Mouse (Mus musculus) hindbrain, embryonic 13.5 days (tissue): ENCODE results near the gene Tnfsf10. TPM values are rescaled to one million over a fixed set of nuclear protein-coding genes. Genes with fewer than 3 reads are reported as not detected.
"Not testable (repeated sequence)": the region's sequence is repeated elsewhere in the genome, so short reads cannot be mapped to it uniquely, and the experiment has no call there.

Experiments
- ATAC-seq: fragments of 200-750 bp; cut with Nextera tagmentation; 2 replicates; pipeline ENCODE4 v1.8.0; 2017; ENCODE audit warnings: moderate TSS enrichment; ENCODE audit not compliant: low FRiP score
- H3K27ac ChIP-seq: fragments of 300-500 bp; sonication (generic); 2 replicates; pipeline ENCODE4 v1.5.1; 2015; ENCODE audit warnings: inconsistent platforms, mild to moderate bottlenecking, moderate library complexity
- H3K27me3 ChIP-seq: fragments of 300-500 bp; sonication (generic); 2 replicates; pipeline ENCODE4 v1.6.1; 2015; ENCODE audit warnings: mild to moderate bottlenecking, inconsistent platforms
- H3K36me3 ChIP-seq: fragments of 300-500 bp; sonication (generic); 2 replicates; pipeline ENCODE4 v1.6.1; 2015; ENCODE audit warnings: mild to moderate bottlenecking, inconsistent platforms
- H3K4me1 ChIP-seq: fragments of 300-500 bp; sonication (generic); replicated peaks from 2 replicates; pipeline ENCODE4 v1.6.1; 2015; ENCODE audit warnings: inconsistent platforms
- H3K4me2 ChIP-seq: fragments of 300-500 bp; sonication (generic); 2 replicates; pipeline ENCODE4 v1.6.1; 2015; ENCODE audit warnings: inconsistent platforms, mild to moderate bottlenecking, moderate library complexity
- H3K4me3 ChIP-seq: fragments of 300-500 bp; sonication (generic); 2 replicates; pipeline ENCODE4 v1.5.1; 2015; ENCODE audit warnings: mild to moderate bottlenecking, inconsistent platforms
- H3K9ac ChIP-seq: fragments of 300-500 bp; sonication (generic); 2 replicates; pipeline ENCODE4 v1.6.1; 2015; ENCODE audit warnings: mild to moderate bottlenecking, inconsistent platforms
- H3K9me3 ChIP-seq: fragments of 300-500 bp; sonication (generic); 2 replicates; pipeline ENCODE4 v1.6.1; 2016; ENCODE audit warnings: inconsistent platforms
- WGBS: fragments of 180-500 bp; shearing (Covaris S2); methylation state at CpG from one replicate; pipeline ENCODE4 v1.1.7; 2015; 5-methylcytosine and 5-hydroxymethylcytosine counted together
- polyA plus RNA-seq: library from polyadenylated mRNA; unstranded; fragments of >200 nt; fragmentation: Nextera tagmentation; extraction: Ambion mirVana; gene quantifications from 2 replicates; pipeline ENCODE4 v1.2.1, GENCODE M21; 2015

The Tnfsf10 gene
- 0.06 and 0.23 TPM in 2 replicates for polyA plus RNA-seq

DNA sequence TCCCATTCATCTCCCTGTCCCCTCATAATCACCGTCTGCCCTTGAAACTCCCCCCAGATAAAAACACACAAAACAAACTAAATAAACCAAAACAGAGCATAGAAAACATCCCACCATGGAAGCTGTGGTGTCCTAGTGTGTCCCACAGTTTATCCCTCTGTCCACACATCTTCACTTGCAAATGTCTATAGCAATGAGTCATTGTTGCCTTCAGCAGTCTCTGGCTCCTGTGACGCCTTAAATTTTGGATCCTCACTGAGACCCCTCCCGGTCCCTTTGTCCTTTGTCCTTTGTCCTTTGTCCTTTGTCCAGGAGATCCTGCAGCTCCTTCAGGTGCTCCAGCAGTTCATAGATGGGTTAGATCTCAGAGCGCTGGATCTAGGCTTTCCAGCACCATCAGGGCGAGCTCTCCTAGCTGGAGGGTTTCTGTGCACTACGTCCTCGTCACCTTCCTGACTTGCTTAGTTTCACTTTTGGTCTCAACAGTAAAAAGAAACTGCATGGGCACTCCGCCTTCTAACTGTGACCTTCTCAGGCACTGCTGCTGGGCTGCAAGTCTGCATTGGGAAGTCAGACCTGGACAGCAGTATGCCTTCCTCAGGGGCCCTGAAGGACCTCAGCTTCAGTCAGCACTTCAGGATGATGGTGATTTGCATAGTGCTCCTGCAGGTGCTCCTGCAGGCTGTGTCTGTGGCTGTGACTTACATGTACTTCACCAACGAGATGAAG is at the start of gene Tnfsf10:
Gene Tnfsf10, plus strand, starts transcription at position 470 of the 729 bp plus-strand sequence.
- Histone ChIP-seq H3K36me3 (no peaks in the 10 kb centered on the region), H3K9me3 (no peaks in the 10 kb centered on the region), H3K4me1 (no peaks in the 10 kb centered on the region), H3K4me3 (no peak within 1 kb of the TSS), H3K27me3 (no peaks in the 10 kb centered on the region), H3K9ac (no peak within 1 kb of the TSS), H3K27ac (no peak within 1 kb of the TSS), H3K4me2 (no peak within 1 kb of the TSS)
- ATAC-seq, result no peak
- 74% methylated on average over 9 of the region's 9 CpGs for WGBS

DNA sequence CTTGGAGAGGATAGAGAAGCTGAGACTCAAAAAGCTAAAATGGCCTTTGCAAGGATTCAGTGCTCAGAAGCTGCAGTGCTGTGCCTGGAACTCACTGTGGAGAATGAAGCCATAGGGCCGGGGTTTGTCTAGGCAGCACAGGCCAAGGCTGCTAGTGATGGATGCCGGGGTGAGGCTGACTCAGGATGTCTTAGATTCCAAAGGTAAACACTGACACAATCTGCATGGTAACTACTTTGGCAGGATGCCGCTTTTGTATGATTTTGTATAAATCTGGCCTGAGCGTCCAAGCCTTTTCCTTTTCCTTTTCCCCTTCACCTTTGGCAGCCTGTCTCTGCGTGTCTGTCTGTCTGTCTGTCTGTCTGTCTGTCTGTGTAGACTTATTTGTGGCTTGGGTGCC is 49.5 kb upstream of the Tnfsf10 start:
- H3K4me1 ChIP-seq, result no peaks in the 10 kb centered on the region
- H3K36me3 ChIP-seq, result no peaks in the 10 kb centered on the region
- no peak overlapping the region for H3K9ac ChIP-seq
- no peak overlapping the region for H3K27ac ChIP-seq
- no peaks in the 10 kb centered on the region for H3K9me3 ChIP-seq
- H3K4me2 ChIP-seq, result no peak overlapping the region
- WGBS, result 94% methylated on average over 5 of the region's 5 CpGs
- H3K4me3 ChIP-seq, result no peak overlapping the region
- H3K27me3 ChIP-seq, result no peaks in the 10 kb centered on the region
- ATAC-seq, result no peak

DNA sequence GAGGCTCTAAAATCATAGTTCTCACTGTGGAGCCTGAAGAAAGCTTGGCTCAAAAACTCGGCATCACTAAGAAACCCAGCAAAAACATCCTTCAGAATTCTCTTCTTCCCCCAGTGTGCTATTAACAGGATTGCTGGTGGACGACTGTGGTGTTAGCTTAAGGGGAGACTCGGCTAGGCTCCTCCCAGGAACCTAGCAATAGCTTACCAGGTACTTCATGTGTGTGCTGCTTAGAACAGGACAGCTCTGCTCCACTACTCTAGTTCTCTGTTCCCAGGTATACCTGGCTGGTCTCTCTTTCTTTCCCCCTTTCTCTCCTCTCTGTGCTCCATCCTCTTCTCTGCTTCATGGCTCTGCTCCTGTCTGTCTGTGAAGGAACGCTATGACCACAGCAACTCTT is 48.9 kb upstream of the Tnfsf10 start:
- no peak overlapping the region for H3K27ac ChIP-seq
- no peaks in the 10 kb centered on the region for H3K36me3 ChIP-seq
- no peaks in the 10 kb centered on the region for H3K9me3 ChIP-seq
- no peak for ATAC-seq
- no peak overlapping the region for H3K9ac ChIP-seq
- 78% methylated on average over 4 of the region's 4 CpGs for WGBS
- no peaks in the 10 kb centered on the region for H3K4me1 ChIP-seq
- H3K4me2 ChIP-seq, result no peak overlapping the region
- H3K27me3 ChIP-seq, result no peaks in the 10 kb centered on the region
- no peak overlapping the region for H3K4me3 ChIP-seq

DNA sequence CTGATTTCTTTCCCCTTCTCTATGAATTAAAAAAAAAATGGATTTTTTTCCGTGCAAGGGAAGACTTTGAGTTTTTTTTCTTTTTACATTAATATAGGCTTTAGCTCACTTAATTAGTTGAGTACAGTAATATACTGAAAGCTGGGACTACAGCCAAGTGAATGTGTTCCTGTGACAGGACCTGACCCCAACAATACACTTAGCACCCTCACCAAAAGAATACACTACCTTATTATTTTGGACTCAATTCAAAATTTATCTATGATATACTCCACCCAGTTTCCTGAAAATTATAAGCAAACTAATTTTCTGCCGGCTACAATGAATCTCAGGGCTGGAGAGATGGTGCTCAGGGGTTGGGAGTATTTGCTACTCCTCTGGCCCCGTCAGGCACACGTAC is 47.7 kb upstream of the Tnfsf10 start:
- Histone ChIP-seq H3K36me3 (no peaks in the 10 kb centered on the region), H3K27ac (no peak overlapping the region), H3K27me3 (no peaks in the 10 kb centered on the region), H3K4me2 (no peak overlapping the region), H3K4me3 (no peak overlapping the region), H3K9me3 (no peaks in the 10 kb centered on the region), H3K9ac (no peak overlapping the region), H3K4me1 (no peaks in the 10 kb centered on the region; the same call in 1 of the 2 replicates)
- 89% methylated on average over 4 of the region's 4 CpGs for WGBS
- ATAC-seq, result no peak

DNA sequence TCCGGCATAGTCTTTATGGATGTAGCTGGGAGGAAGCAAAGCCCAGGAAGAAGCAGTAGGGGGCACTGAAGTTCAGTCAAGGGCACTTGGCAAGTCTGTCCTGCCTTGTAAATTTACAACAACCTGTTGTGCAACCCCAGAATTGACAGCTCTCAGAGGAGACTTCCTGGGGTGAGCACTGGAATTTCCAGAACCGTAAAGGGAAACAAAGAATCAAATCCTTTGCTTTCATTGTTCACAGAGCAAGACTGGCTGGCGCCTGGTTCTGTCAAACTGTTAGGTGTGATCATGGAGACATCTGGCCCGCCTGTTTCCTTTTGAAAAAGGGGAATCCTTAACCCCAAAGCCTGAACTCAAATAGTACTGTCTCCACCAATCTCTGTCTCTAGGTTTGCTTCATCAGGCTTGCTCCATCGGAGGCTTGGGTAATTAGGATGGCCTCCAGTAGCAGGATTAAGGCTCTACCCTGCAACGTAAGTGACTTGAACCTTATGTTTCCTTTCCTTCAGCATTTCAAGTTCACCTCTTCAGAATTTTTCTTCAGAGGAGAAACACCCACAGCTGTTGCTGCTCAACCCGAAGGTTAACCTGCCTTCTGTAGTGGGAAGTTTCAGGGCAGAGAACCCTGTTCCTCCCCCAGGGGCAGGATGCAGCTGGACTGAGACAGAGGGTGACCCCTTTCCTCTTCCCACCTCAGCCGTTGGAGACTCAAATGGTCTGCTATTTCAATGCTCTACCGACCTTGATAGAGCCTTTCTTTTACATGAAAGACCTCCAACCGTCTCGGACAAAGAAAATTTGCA is 46.5 kb upstream of the Tnfsf10 start:
- ATAC-seq, result no peak
- WGBS, result 41% methylated on average over 11 of the region's 11 CpGs
- H3K27me3 ChIP-seq, result no peaks in the 10 kb centered on the region

DNA sequence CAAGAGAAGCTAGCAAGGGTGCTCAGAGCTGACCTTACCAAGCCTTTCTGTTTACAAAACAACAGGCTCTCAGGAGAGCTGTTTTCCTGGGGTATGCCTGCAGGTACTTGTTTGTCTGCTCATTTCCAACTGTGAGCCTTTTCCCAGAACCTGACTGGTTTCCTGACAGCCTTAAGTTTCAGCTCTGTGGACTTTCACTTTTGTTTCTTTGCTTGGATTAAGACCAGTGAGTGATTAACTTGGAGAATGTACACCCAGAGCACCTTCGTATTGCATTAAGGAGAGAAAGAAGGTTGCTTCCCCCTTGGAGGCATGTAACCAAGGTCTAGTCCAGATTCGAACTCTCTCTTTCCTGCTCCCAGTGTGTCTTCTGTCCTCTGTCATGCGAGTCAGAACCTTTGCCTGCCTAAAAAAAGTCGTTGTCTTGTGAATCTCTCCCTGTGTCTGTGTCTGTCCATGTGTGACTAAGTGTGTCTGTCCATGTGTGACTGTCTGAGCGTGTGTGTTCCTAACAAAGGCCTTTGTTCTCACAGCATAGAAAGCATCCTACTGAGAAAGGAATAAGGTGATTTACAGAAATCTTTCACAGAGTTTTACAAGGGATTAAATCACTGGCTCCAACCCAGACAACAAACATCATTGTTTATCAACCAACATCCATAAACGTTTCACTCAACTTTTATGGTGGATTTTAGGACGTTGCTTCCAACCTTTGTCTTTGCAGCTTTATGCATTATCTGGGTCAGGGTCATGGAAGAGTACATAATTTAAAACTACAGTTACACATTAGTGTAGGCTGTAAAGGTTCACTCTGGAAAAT is 43.7 kb upstream of the Tnfsf10 start:
- Histone ChIP-seq H3K9ac (no peak overlapping the region), H3K27ac (no peak overlapping the region), H3K4me2 (no peak overlapping the region), H3K4me1 (no peaks in the 10 kb centered on the region; the same call in 1 of the 2 replicates), H3K36me3 (no peaks in the 10 kb centered on the region), H3K27me3 (no peaks in the 10 kb centered on the region), H3K9me3 (no peaks in the 10 kb centered on the region), H3K4me3 (no peak overlapping the region)
- WGBS, result 21% methylated on average over 7 of the region's 7 CpGs
- ATAC-seq, result no peak

More for the DNA sequence above, 46.5 kb upstream of the Tnfsf10 start:
- no peaks in the 10 kb centered on the region; the same call in 1 of the 2 replicates for H3K4me1 ChIP-seq
- H3K4me3 ChIP-seq, result no peak overlapping the region
- H3K9ac ChIP-seq, result no peak overlapping the region
- no peaks in the 10 kb centered on the region for H3K36me3 ChIP-seq
- H3K4me2 ChIP-seq, result no peak overlapping the region
- H3K9me3 ChIP-seq, result no peaks in the 10 kb centered on the region
- no peak overlapping the region for H3K27ac ChIP-seq

DNA sequence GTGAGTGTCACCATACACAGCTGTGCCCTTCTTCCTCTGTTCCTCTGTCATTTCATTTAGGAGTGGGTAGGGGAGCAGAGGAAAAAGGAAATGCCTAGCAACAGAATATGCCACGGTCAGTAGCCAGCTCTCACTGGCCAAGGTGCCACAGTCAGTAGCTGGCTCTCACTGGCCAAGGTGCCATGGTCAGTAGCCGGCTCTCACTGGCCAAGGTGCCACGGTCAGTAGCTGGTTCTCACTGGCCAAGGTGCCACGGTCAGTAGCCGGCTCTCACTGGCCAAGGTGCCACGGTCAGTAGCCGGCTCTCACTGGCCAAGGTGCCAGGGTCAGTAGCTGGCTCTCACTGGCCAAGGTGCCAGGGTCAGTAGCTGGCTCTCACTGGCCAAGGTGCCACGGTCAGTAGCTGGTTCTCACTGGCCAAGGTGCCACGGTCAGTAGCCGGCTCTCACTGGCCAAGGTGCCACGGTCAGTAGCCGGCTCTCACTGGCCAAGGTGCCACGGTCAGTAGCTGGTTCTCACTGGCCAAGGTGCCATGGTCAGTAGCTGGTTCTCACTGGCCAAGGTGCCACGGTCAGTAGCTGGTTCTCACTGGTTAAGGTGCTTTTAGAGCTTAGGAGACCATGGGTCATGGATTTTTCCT is 37.4 kb upstream of the Tnfsf10 start:
- H3K9ac ChIP-seq, H3K4me2 ChIP-seq, H3K36me3 ChIP-seq, H3K4me3 ChIP-seq, H3K27ac ChIP-seq, ATAC-seq, H3K9me3 ChIP-seq, H3K27me3 ChIP-seq: not testable (repeated sequence)
- peaks cover 14% of the 10 kb centered on the region for H3K4me1 ChIP-seq
- 98% methylated on average over 13 of the region's 14 CpGs for WGBS

DNA sequence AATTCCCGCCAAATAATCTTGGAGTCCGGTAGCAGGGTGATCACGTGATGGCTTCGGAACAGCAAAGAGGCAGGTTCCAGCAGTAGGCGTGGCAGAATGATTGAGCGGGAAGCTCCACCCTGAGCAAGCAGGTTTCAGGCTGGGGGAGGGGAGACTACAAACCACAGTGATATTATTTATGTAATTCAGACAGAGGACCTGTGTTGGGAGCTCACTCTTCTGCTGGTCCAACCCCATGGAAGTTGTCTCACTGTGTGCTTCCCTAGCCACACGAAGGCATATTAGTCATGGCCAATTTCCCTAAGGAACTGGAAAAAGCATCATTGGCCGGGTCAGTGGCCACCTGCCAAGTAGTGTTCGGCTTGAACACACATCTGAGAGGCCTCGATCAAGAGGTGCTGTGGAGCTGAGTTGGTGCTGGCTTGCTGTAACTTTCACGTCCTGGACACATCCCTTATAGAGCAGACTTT is 36.5 kb upstream of the Tnfsf10 start:
- no peak overlapping the region for H3K4me2 ChIP-seq

DNA sequence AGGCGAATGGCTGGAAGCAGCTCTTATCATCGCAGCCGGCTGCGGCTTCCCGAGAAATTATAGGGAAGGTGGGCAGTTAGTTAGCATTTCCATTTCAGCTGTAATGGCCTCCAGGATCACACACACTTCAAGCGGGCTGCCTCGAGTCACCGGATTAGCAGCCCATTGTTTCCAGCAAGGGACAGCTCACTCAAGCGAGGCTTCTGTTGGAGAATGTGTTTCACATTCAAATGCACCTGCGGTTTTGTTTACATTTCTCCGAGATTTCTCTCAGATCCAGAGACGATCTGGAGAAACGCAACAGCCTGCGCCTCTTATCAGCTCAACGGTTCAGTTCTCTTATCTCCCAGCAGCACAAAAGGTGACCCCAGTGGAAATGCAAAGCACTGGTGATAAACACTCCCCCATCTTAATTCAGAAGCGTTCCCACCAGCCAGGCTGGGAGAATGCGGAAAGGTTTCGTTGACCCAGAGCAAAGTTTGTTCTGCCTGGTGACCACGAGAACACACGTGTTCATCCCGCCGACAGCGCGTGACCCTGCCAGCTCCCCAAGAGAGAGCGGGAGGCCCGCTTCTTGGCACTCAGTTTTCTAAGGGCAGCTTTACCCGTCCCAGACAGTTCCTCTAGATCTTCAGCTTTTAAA is 33.6 kb upstream of the Tnfsf10 start:
- H3K4me3 ChIP-seq, result peak overlapping the region; percentile 38
- peaks cover 14% of the 10 kb centered on the region for H3K4me1 ChIP-seq
- 0 out of 2 replicates have a peak, but pooled peaks cover 7% of the 10 kb centered on the region for H3K27me3 ChIP-seq
- H3K9me3 ChIP-seq, result no peaks in the 10 kb centered on the region
- peak overlapping the region; percentile 55 for H3K27ac ChIP-seq
- peak; percentile 80 for ATAC-seq
- peak overlapping the region; percentile 63 for H3K4me2 ChIP-seq
- no peaks in the 10 kb centered on the region for H3K36me3 ChIP-seq
- WGBS, result 2% methylated on average over 27 of the region's 27 CpGs
- H3K9ac ChIP-seq, result peak overlapping the region; percentile 65

More for the DNA sequence above, 36.5 kb upstream of the Tnfsf10 start:
- Histone ChIP-seq H3K27ac (no peak overlapping the region), H3K9me3 (no peaks in the 10 kb centered on the region), H3K4me3 (no peak overlapping the region), H3K9ac (no peak overlapping the region), H3K27me3 (0 out of 2 replicates have a peak, but pooled peaks cover 7% of the 10 kb centered on the region), H3K36me3 (no peaks in the 10 kb centered on the region), H3K4me1 (peaks cover 14% of the 10 kb centered on the region)
- ATAC-seq, result no peak
- 65% methylated on average over 11 of the region's 11 CpGs for WGBS

DNA sequence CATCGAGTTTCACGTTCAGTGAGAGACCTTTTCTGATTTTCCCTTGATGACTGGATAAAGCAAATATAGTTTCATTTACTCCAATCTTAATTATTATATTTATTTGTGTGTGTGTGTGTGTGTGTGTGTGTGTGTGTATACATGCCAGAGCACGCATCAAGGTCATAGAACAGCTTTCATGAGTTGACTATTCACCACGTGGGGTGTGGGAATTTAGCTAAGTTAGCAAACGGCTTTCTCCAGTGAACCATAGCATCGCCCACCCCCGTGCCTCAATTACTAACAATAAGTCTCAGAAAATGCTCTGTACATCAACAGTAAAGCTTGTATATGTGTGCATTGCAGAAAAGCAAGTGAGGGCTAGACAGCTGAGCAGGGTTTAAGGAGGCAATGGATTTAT is 33.0 kb upstream of the Tnfsf10 start:
- peaks cover 14% of the 10 kb centered on the region for H3K4me1 ChIP-seq
- peak overlapping the region; percentile 38; the same call in 1 of the 2 replicates for H3K4me3 ChIP-seq
- WGBS, result 47% methylated on average over 7 of the region's 7 CpGs
- ATAC-seq, result peak; percentile 38; the same call in 1 of the 2 replicates
- H3K9me3 ChIP-seq, result no peaks in the 10 kb centered on the region
- H3K9ac ChIP-seq, result no peak overlapping the region
- peak overlapping the region; percentile 63 for H3K4me2 ChIP-seq
- no peaks in the 10 kb centered on the region for H3K36me3 ChIP-seq
- H3K27ac ChIP-seq, result no peak overlapping the region
- H3K27me3 ChIP-seq, result 0 out of 2 replicates have a peak, but pooled peaks cover 7% of the 10 kb centered on the region

DNA sequence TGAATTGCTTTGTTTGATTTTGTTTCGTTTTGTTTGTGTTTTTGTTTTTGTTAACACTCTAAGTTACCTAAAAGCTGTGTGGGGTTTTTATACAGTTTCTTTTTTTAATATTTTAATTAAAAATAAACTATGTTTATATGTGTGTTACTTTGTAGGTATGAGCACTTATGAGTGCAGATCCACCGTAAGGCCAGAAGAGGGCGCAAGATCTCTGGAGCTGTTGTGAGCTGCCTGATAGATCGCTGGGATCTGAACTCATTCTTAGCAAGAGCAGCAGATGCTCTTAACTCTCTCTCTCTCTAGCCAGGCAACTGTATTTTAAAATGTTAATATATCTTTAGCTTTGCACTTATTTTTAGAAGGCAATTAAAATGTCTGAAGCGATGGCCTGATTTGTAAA is 32.6 kb upstream of the Tnfsf10 start:
- Histone ChIP-seq H3K4me2 (no peak overlapping the region), H3K9me3 (no peaks in the 10 kb centered on the region), H3K27ac (no peak overlapping the region), H3K4me1 (peaks cover 14% of the 10 kb centered on the region), H3K4me3 (no peak overlapping the region), H3K36me3 (no peaks in the 10 kb centered on the region), H3K27me3 (0 out of 2 replicates have a peak, but pooled peaks cover 7% of the 10 kb centered on the region), H3K9ac (no peak overlapping the region)
- WGBS, result 93% methylated on average over 5 of the region's 5 CpGs
- ATAC-seq, result no peak
